Mouse (Mus musculus) urinary bladder, postnatal 4 days (tissue): ENCODE measurements around the gene Krtap16-3.

Source experiments
- DNase-seq, 2 experiments: peaks; one replicate each; pipeline ENCODE4 v3.0.0; 2021 to 2022; ENCODE audit warnings: low spot score in 2 of 2

The Krtap16-3 gene

GRCm38 (mm10) chr16:88962773-88963172, at the start of gene Krtap16-3:
TSS of gene Krtap16-3 (minus strand) at chr16:88962873.
- DNase-seq = no peak

GRCm38 (mm10) chr16:89010659-89011058, 48.0 kb upstream of the Krtap16-3 start, which contains the start of gene Krtap22-2:
TSS of gene Krtap22-2 (minus strand) at chr16:89010759.
- no peak for DNase-seq

DNA sequence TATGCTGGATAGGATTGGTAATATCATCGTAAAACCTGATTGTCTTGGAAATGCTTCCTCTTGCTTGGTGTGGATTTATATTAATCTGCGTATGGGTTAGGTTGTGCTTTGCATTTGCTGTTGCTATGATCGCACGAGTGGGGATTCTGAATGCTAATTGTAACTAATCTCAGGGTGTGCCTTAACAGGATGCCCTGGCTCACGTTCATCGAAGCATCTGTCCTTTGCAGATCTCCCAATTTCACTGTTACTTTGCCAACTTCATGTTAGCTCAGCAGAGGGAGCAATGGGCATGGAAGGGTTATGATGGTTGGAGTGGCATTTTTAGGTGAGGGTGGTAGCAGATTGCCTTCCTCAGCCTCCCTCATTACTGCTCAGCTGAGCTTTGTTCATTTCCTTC, 21.6 kb downstream of the Krtap16-3 start:
- DNase-seq = no peak

GRCm38 (mm10) chr16:88938252-88938651, 24.4 kb downstream of the Krtap16-3 start:
- no peak for DNase-seq

DNA sequence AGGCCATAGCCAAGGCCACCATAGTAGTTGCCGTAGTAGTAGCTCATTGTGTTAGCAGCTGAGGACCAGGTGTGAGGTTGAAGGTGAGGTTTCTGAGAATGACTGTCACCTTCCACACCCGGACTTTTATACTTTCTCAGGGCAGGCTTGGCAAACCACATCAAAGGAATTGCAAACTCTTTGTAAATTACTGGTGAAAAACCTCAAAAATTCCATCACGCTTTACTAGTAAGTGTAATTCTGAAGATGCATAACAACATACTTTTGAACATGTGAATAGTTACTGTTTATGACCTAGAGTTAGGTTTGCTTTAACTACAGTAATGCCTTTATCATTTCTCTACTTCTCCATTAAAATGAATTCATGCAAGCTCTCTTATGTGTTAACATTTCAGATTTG, 30.5 kb downstream of the Krtap16-3 start, which contains the start of gene Krtap19-9b:
Krtap19-9b (minus strand) TSS at position 101 of the 400 bp plus-strand sequence.
- no peak for DNase-seq
